Mouse (Mus musculus): ENCODE data around the gene Ttll12.

DNA sequence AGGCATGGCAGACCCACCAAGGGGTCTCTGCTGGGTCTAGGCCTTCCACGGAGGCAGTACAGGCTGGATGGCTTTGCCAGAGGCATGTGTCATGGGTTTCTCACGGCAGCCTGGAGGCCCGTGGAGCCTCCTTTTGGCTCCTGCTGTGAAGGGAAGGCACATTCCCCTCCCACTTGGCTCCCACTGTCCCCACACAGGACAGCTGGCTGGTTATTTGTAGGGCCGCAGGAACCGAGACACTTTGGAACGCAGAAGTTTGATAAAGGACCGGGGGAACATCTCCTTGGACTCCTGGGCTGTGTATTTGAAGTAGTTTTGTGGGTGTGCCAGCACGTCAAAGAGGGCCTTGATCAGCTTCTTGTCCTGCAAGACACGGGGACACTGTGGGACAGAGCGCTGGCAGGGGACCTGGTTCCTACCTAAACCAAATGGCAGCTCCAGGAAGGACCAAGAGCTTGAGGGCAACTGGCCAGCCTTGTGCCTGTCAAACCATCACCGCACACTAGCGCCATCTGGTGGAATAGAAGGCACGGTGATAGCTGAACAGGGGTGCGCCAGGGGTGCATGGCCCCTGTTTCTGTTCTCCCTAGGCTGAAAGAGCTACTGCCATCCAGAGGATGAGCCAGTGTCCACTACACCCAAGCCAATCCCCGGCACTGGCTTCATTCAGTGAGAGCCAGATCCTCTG is 12.3 kb upstream of the Ttll12 start:
- peak; percentile 79 for TF ChIP-seq CTCF (conservative IDR thresholded peaks at IDR 0.05; ENCODE audit: low read length)
- TF ChIP-seq POU5F1 (IDR thresholded peaks at IDR 0.05; ENCODE audit: borderline replicate concordance, low read length), result no peak
